11 mouse cellular contexts compared by ENCODE assay signal in the genomic region with DNA sequence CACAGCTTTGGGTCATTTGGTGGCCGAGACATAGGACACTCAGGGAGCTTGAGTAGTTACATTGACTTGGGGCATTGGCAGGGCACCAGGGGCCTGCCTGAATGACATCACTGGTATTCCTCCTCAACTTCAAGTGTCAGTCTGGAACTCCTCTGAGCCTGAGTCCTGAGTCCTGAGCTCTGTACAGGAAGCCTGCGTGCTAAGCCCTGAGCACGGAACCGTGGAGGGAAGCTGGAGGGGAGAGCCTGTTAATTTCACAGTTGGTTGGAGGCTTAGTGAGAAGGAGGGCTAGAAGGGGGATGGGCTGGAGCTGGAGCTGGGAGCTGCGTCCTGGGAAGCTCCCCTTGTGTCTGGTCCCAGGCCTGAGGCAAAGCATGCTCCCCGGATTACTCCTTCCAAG. TPM values are rescaled to one million over a fixed set of nuclear protein-coding genes. Genes with fewer than 3 reads are reported as not detected.
DNase-seq lines count a peak whose midpoint lies in the region; ATAC-seq and TF ChIP-seq lines count a peak whose summit lies in the region.
"Had no signal": no experiment of that assay in that cellular context is flagged by ENCODE, and none has a peak within 500 bp of the region (broad histone marks: within the 10 kb centered on the region; RNA-seq: fewer than 3 reads in every experiment).

No protein-coding gene starts in this region.

- peaks cover 4% of the 10 kb centered on the region; the same call in 1 of the 2 replicates for H3K36me3 ChIP-seq in hindbrain, embryonic 14.5 days (replicated peaks; ENCODE audit: control insufficient read depth, insufficient read depth)

- H3K4me1 ChIP-seq in hindbrain, embryonic 14.5 days (replicated peaks; ENCODE audit: control insufficient read depth, insufficient read depth, low read length) = peaks cover 62% of the 10 kb centered on the region
- peaks cover 81% of the 10 kb centered on the region for H3K4me1 ChIP-seq in olfactory bulb, adult 2 months (ENCODE audit: control insufficient read depth, insufficient read depth, low read length)

- H3K9me3 ChIP-seq in hindbrain, embryonic 14.5 days (ENCODE audit: control insufficient read depth, low read length) = no peaks in the 10 kb centered on the region
- H3K9me3 ChIP-seq: limb, embryonic 15.5 days had no signal

- WGBS in hindbrain, embryonic 14.5 days = 25% methylated on average over 6 of the region's 6 CpGs
- 24% methylated on average over 6 of the region's 6 CpGs for WGBS in olfactory bulb, adult 2 months

- H3K4me2 ChIP-seq in hindbrain, embryonic 14.5 days (replicated peaks) = no peak overlapping the region
- H3K4me2 ChIP-seq: limb, embryonic 15.5 days had no signal

- intact Hi-C loops in gastrocnemius, adult 2 months (cut with DNase I) = no loop called here

- H3K9ac ChIP-seq in hindbrain, embryonic 14.5 days = no peak overlapping the region
- H3K9ac ChIP-seq: limb, embryonic 15.5 days had no signal

- no peak for TF ChIP-seq CTCF in olfactory bulb, adult 2 months (IDR thresholded peaks at IDR 0.05; ENCODE audit: insufficient read depth, low read depth, low read length)
- no peak for TF ChIP-seq CTCF in gastrocnemius, adult 2 months (IDR thresholded peaks at IDR 0.05)

- H3K27ac ChIP-seq in hindbrain, embryonic 14.5 days = peak overlapping the region; percentile 66
- H3K27ac ChIP-seq in olfactory bulb, adult 2 months (ENCODE audit: insufficient read depth, low read depth, low read length) = peak overlapping the region; percentile 37
- no peak overlapping the region for H3K27ac ChIP-seq in gastrocnemius, adult 2 months
- H3K27ac ChIP-seq: limb, embryonic 15.5 days had no signal

- no peak for TF ChIP-seq POLR2A in olfactory bulb, adult 2 months (IDR thresholded peaks at IDR 0.05; ENCODE audit: insufficient read depth, low read depth, low read length)

- peak; percentile 47; the same call in 1 of the 2 replicates for ATAC-seq in hindbrain, embryonic 14.5 days (ENCODE audit: low FRiP score)
- ATAC-seq in megakaryocyte progenitor cell, adult 5-6 weeks (replicated peaks; ENCODE audit: poor library complexity) = no peak

- no peak overlapping the region for H3K4me3 ChIP-seq in hindbrain, embryonic 14.5 days (replicated peaks; ENCODE audit: low read length)
- no peak overlapping the region for H3K4me3 ChIP-seq in olfactory bulb, adult 2 months (ENCODE audit: insufficient read depth, low read depth, low read length)
- no peak overlapping the region for H3K4me3 ChIP-seq in gastrocnemius, adult 2 months
- H3K4me3 ChIP-seq: limb, embryonic 15.5 days had no signal

- peak; percentile 63 for DNase-seq in cerebellum, adult 9-10 months
- DNase-seq in cerebellum, adult 8-10 months = no peak
- DNase-seq in kidney, postnatal 4 days = peak; percentile 74 to 85
- DNase-seq in kidney, adult 11 months = no peak
- no peak for DNase-seq in hindbrain, embryonic 14.5 days (ENCODE audit: low spot score)
- DNase-seq in gastrocnemius, adult 2 months = no peak
- DNase-seq: gastrocnemius, postnatal 36 days; thymus, adult 18-20 months had no signal

- H3K27me3 ChIP-seq in hindbrain, embryonic 14.5 days (ENCODE audit: control insufficient read depth, insufficient read depth, low read length) = no peaks in the 10 kb centered on the region
- H3K27me3 ChIP-seq: limb, embryonic 15.5 days had no signal

RNA-seq across cellular contexts. Expression of gene Ncs1, which starts 21.8 kb away (rescaled TPM):
- 213 TPM in 2 replicates for polyA plus RNA-seq in hindbrain, embryonic 14.5 days (2014; fragmentation: Nextera tagmentation; extraction: Ambion mirVana)
- not detected in 2 replicates for polyA plus RNA-seq in olfactory bulb, adult 2 months (2012; ENCODE audit: insufficient read depth, insufficient read length, low replicate concordance, missing spikeins)
- total RNA-seq in gastrocnemius, adult 2 months (2021) = 1 to 10 TPM; 4.6 to 5.1 TPM
- total RNA-seq in megakaryocyte progenitor cell, adult 5-6 weeks (2015) = 1.2 and 2.3 TPM in 2 replicates
- 1.7 TPM in 2 replicates for total RNA-seq in megakaryocyte progenitor cell, adult 5-6 weeks (2017)

RNA-seq across cellular contexts. Expression of gene Hmcn2, which starts 46.8 kb away (rescaled TPM):
- 0.14 and 0.37 TPM in 2 replicates for polyA plus RNA-seq in hindbrain, embryonic 14.5 days (2014; fragmentation: Nextera tagmentation; extraction: Ambion mirVana)
- not detected in 2 replicates for polyA plus RNA-seq in olfactory bulb, adult 2 months (2012; ENCODE audit: insufficient read depth, insufficient read length, low replicate concordance, missing spikeins)
- total RNA-seq in gastrocnemius, adult 2 months (2021) = 10 to 100 TPM; 21.6 to 36.8 TPM
- not detected in 2 replicates for total RNA-seq in megakaryocyte progenitor cell, adult 5-6 weeks (2015)
- total RNA-seq in megakaryocyte progenitor cell, adult 5-6 weeks (2017) = 0.21 TPM in 1 of 2 replicates, not detected in the other

Comparison
In these comparisons a context has a peak if more than half of its experiments do, and no peak if none do; other contexts are left out.
1. DNase-seq: peak in cerebellum, adult 9-10 months (single experiment) and kidney, postnatal 4 days (2 of 2); none in cerebellum, adult 8-10 months (single experiment), kidney, adult 11 months (single experiment), hindbrain, embryonic 14.5 days (single experiment) and gastrocnemius, adult 2 months (single experiment).
2. RNA of gene Hmcn2, which starts 46.8 kb away (total RNA-seq): 21.6 to 36.8 TPM in gastrocnemius, adult 2 months; 0.21 TPM in megakaryocyte progenitor cell, adult 5-6 weeks; every median in the first group is over 10 times any median in the second.